Mouse (Mus musculus): ENCODE results near the gene Slc9a3r2. TPM values are rescaled to one million over a fixed set of nuclear protein-coding genes. Genes with fewer than 3 reads are reported as not detected.

Slc9a3r2 gene
- 32.8 and 46.2 TPM in 2 replicates for polyA plus RNA-seq (2015; fragmentation: Nextera tagmentation; extraction: Ambion mirVana)

DNA sequence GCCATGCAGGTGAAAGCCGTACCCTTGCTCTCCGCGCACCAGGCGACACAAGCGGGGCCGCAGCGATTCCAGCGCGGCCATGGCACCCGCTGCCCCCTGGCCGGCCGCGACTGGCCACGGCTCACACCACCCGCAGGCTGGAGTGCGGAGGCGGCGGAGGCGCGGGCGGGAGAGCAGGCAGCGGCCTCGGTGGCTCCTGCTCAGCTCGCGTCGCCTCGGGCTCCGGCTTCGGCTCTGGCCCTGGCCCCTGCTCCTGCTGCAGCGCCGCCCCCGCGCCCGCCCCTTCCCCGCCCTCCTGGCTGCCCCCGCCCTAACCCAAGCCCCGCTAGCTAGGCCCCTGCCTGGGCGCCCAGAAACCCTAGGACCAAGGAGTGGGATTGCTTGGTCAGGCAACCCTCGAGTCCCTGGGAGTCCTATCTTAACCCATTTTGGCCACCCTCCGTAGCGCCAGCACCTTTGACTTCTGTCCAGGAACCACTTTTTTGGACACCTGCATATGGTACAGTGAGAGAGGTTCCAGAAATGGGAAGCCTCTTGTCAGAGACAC lies at the start of gene Slc9a3r2:
Gene Slc9a3r2, minus strand, starts transcription at position 258 of the 547 bp plus-strand sequence.

DNA sequence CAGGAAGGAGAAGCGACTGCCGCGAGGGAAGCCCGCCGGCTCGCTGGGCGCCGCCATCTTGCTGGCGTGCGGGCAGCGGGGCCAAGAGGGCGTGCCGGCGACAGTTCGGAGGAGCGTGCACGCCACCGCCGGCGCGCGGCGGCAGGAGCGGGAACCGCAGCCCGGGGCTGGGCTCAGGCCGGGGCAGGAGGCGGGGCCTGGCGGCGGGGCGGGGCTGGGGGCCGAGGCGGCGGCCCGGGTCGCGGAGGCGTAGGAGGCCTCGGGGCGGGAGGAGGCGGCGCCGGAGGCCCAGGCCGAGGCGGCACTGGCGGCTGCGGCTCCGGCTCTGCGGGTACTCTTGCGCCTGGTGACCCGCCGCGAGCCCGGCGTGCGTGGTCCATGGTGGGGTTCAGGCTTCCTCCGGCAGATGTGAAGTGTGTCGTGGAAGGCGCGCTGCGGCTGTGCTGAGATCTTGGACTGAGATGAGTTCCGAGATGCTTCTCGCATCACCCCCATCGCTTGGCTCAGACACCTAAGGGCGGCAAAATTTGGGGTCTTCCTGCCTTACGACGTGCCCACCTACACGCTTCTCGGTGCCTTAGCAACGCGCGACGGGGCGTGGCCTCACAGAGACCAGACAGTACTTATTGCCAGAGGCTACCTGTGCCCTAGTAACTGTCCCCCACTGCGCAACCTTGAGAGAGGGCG lies 46.0 kb upstream of the Slc9a3r2 start, which contains the start of the genes Gfer and Noxo1:
Gene Gfer, minus strand, starts transcription at position 146 of the 687 bp plus-strand sequence.
Gene Noxo1, plus strand, starts transcription at position 224 of the 687 bp plus-strand sequence.

DNA sequence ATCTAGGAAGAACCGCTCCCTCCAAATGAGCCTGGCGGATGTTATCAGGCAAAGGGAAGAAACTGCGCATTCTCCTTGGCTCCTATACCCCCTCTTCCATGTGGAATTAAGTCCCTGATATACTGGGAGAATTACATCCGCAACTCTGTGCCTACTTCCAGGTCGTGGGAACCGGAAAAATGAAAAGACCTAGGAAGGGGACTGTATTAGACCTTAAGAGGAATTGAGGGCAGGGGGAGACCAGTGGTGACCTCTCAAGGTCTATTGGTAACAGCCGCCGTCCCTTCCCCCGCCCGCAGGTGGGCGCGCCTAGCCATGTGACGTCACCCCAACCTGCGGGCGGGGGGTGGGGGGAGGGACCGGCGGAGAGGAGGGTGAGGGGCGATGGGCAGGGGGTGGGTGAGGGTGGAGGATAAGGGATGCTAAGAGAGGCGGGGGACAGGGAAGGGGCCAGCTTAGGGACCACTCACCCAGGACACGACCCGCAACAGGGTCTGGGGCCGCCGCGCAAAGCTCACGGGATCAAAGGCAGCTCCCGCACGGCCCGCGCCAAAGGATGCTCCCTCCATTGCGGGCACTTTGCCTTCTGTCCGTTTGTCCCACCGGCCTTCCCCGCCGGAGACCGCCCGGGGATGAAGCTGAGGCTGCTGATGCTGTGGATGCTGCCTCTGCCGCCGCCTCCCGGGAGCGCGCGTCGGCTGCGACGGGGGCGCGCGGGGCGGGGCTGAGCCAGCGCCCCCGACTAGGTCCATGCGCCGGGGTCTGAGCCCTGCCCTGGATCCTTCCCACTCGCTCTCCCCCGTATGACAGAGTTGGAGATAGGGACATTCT lies 39.3 kb upstream of the Slc9a3r2 start, which contains the start of gene Syngr3:
Gene Syngr3, minus strand, starts transcription at position 705 of the 831 bp plus-strand sequence.

DNA sequence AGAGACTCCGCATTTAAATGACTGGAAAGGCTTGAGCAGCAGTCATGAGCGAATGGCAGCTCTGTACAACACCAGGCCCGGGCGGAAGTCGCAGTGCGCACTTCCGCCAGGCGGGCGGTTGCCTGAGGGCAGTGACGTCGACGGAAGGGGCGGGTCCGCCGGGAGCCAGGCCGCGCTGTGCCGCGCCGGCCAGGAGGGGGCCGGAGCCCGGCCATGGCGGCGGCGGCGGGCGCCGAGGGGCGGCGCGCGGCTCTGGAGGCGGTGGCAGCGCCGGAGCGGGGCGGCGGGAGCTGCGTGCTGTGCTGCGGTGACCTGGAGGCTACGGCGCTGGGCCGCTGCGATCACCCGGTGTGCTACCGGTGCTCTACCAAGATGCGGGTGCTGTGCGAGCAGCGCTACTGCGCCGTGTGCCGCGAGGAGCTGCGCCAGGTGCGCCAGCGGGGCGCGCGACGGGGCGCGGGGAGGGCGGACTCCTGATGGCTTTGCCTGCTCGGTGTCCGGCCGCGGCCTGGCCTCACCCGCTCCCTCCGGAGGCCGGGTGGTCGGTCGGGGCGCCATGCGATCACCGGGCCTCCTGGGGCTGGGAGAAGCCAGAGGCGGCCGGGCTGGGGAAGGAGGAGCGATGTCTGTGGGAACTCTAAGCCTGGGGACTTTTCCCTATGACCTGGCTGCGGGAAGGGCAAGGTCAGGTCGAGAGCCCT lies 19.6 kb upstream of the Slc9a3r2 start, which contains the start of gene Zfp598:
Gene Zfp598, plus strand, starts transcription at position 143 of the 701 bp plus-strand sequence.

DNA sequence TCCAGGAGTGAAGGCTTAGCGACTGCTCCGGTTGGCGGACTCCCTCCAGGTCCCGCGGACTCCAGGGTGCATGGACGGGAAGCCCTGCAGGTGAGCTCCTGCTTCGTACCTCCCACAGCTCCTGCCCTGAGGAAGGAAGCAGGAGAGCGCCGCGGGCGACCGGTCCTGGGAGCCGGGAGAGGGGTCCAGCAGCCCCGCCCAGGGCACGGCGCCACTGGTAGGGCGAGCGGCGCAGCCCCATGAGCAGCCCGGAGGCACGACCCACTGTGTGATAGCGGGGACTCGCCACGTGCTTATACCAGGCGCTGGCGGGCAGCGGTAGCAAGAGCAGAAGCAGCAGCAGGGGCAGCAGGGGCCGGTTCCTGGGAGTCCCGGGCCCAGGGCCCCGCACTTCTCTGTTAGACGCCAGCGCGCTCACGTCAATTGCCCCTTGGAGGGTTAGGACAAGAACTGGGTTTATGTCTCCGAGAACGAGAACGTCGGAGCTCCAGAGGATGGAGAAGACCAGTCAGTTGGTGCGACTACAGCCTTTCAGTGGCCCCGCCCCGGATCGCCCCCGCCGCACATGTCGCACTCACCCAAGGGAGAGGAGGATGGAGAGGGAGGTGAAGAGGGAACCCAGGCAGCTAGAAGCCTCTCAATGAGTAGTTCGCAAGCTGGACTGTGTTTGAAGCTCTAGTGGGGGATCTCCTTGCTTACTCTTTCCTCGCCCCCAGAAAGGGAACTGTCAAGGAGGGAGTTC lies 8.1 kb upstream of the Slc9a3r2 start, which contains the start of gene Npw:
Gene Npw, minus strand, starts transcription at position 441 of the 742 bp plus-strand sequence.

DNA sequence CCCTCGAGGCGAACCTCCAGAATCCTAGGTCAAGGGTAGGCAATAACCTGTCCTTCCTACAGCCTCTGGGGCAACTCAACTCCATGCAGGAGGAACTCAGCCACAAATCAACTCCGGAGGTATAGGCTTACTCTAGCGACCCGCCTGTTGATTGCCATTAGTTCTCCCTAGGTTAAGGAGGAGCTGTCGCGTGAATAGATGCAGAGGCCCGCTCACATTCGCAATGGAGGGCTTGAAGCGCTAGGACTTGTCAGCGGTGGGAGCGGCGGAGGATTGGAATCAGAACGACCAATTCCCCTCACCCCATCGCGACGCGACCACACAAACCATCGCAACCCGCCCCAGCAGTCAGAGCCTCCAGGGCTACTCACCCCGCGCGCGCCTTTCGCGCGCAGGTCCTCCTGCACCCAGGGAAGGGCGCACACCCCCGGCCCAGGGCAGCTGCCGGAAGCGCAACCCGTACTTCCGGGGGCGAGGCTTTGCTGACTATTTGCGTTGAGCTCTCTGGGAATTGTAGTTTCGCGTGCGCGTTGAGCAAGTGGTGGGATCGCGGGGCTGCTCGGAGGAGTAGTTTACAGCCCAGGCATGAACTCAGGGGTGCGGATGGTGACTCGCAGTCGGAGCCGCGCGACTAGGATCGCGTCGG lies 17.8 kb downstream of the Slc9a3r2 start, which contains the start of the genes Tsc2 and Nthl1:
Gene Tsc2, minus strand, starts transcription at position 464 of the 646 bp plus-strand sequence.
Gene Nthl1, plus strand, starts transcription at position 514 of the 646 bp plus-strand sequence.

Other genes starting within 250 kb of the Slc9a3r2 start
- 158 and 162 TPM in 2 replicates for gene Rnps1, start 235.8 kb downstream of the Slc9a3r2 start, polyA plus RNA-seq (2015; fragmentation: Nextera tagmentation; extraction: Ambion mirVana)
- 48.9 and 53.5 TPM in 2 replicates for gene Eci1, start 223.7 kb downstream of the Slc9a3r2 start, polyA plus RNA-seq (2015; fragmentation: Nextera tagmentation; extraction: Ambion mirVana)
- gene Dnase1l2, start 207.2 kb downstream of the Slc9a3r2 start, polyA plus RNA-seq (2015; fragmentation: Nextera tagmentation; extraction: Ambion mirVana), result 1.00 and 1.4 TPM in 2 replicates
- 17.4 and 20.1 TPM in 2 replicates for gene E4f1, start 180.0 kb downstream of the Slc9a3r2 start, polyA plus RNA-seq (2015; fragmentation: Nextera tagmentation; extraction: Ambion mirVana)
- gene Pgp, start 179.9 kb downstream of the Slc9a3r2 start, polyA plus RNA-seq (2015; fragmentation: Nextera tagmentation; extraction: Ambion mirVana), result 74.7 and 81.1 TPM in 2 replicates
- not detected in 2 replicates for gene Bricd5, start 176.4 kb downstream of the Slc9a3r2 start, polyA plus RNA-seq (2015; fragmentation: Nextera tagmentation; extraction: Ambion mirVana)
- gene Mlst8, start 171.2 kb downstream of the Slc9a3r2 start, polyA plus RNA-seq (2015; fragmentation: Nextera tagmentation; extraction: Ambion mirVana), result 14.6 and 17.9 TPM in 2 replicates
- 0.38 and 0.40 TPM in 2 replicates for gene Caskin1, start 161.7 kb downstream of the Slc9a3r2 start, polyA plus RNA-seq (2015; fragmentation: Nextera tagmentation; extraction: Ambion mirVana)
- 41.7 and 45.4 TPM in 2 replicates for gene Traf7, start 122.4 kb downstream of the Slc9a3r2 start, polyA plus RNA-seq (2015; fragmentation: Nextera tagmentation; extraction: Ambion mirVana)
- 1.5 and 2.3 TPM in 2 replicates for gene Rab26, start 116.1 kb downstream of the Slc9a3r2 start, polyA plus RNA-seq (2015; fragmentation: Nextera tagmentation; extraction: Ambion mirVana)
- 4.8 and 12.3 TPM in 2 replicates for gene Pkd1, start 100.5 kb downstream of the Slc9a3r2 start, polyA plus RNA-seq (2015; fragmentation: Nextera tagmentation; extraction: Ambion mirVana)
- 33.4 and 33.5 TPM in 2 replicates for gene Tsc2, start 17.7 kb downstream of the Slc9a3r2 start, polyA plus RNA-seq (2015; fragmentation: Nextera tagmentation; extraction: Ambion mirVana)
- 6.9 and 8.2 TPM in 2 replicates for gene Nthl1, start 17.6 kb downstream of the Slc9a3r2 start, polyA plus RNA-seq (2015; fragmentation: Nextera tagmentation; extraction: Ambion mirVana)
- gene Npw, start 8.1 kb upstream of the Slc9a3r2 start, polyA plus RNA-seq (2015; fragmentation: Nextera tagmentation; extraction: Ambion mirVana), result 0.44 and 0.54 TPM in 2 replicates
- gene Zfp598, start 19.4 kb upstream of the Slc9a3r2 start, polyA plus RNA-seq (2015; fragmentation: Nextera tagmentation; extraction: Ambion mirVana), result 9.6 and 9.9 TPM in 2 replicates
- 0.06 and 0.11 TPM in 2 replicates for gene Syngr3, start 39.6 kb upstream of the Slc9a3r2 start, polyA plus RNA-seq (2015; fragmentation: Nextera tagmentation; extraction: Ambion mirVana)
- 31.0 and 32.6 TPM in 2 replicates for gene Gfer, start 45.8 kb upstream of the Slc9a3r2 start, polyA plus RNA-seq (2015; fragmentation: Nextera tagmentation; extraction: Ambion mirVana)
- gene Noxo1, start 45.9 kb upstream of the Slc9a3r2 start, polyA plus RNA-seq (2015; fragmentation: Nextera tagmentation; extraction: Ambion mirVana), result 0.81 and 1.3 TPM in 2 replicates
- gene Tbl3, start 57.3 kb upstream of the Slc9a3r2 start, polyA plus RNA-seq (2015; fragmentation: Nextera tagmentation; extraction: Ambion mirVana), result 35.3 and 37.9 TPM in 2 replicates
- gene Rnf151, start 67.7 kb upstream of the Slc9a3r2 start, polyA plus RNA-seq (2015; fragmentation: Nextera tagmentation; extraction: Ambion mirVana), result not detected in 2 replicates
- gene Rps2, start 67.8 kb upstream of the Slc9a3r2 start, polyA plus RNA-seq (2015; fragmentation: Nextera tagmentation; extraction: Ambion mirVana), result 1,569 and 1,600 TPM in 2 replicates
- gene Ndufb10, start 74.2 kb upstream of the Slc9a3r2 start, polyA plus RNA-seq (2015; fragmentation: Nextera tagmentation; extraction: Ambion mirVana), result 212 and 230 TPM in 2 replicates
- 1.1 and 1.3 TPM in 2 replicates for gene Rpl3l, start 77.5 kb upstream of the Slc9a3r2 start, polyA plus RNA-seq (2015; fragmentation: Nextera tagmentation; extraction: Ambion mirVana)
- gene Msrb1, start 86.3 kb upstream of the Slc9a3r2 start, polyA plus RNA-seq (2015; fragmentation: Nextera tagmentation; extraction: Ambion mirVana), result 103 and 110 TPM in 2 replicates
- gene Hs3st6, start 102.7 kb upstream of the Slc9a3r2 start, polyA plus RNA-seq (2015; fragmentation: Nextera tagmentation; extraction: Ambion mirVana), result not detected in 2 replicates
- 0.32 and 0.78 TPM in 2 replicates for gene Meiob, start 154.0 kb upstream of the Slc9a3r2 start, polyA plus RNA-seq (2015; fragmentation: Nextera tagmentation; extraction: Ambion mirVana)
- gene Hagh, start 189.8 kb upstream of the Slc9a3r2 start, polyA plus RNA-seq (2015; fragmentation: Nextera tagmentation; extraction: Ambion mirVana), result 168 and 186 TPM in 2 replicates
- gene Fahd1, start 200.0 kb upstream of the Slc9a3r2 start, polyA plus RNA-seq (2015; fragmentation: Nextera tagmentation; extraction: Ambion mirVana), result 54.4 and 61.1 TPM in 2 replicates
- gene Igfals, start 215.7 kb upstream of the Slc9a3r2 start, polyA plus RNA-seq (2015; fragmentation: Nextera tagmentation; extraction: Ambion mirVana), result 0.08 and 0.21 TPM in 2 replicates
- 73.8 and 78.0 TPM in 2 replicates for gene Nubp2, start 236.0 kb upstream of the Slc9a3r2 start, polyA plus RNA-seq (2015; fragmentation: Nextera tagmentation; extraction: Ambion mirVana)
- gene Spsb3, start 236.3 kb upstream of the Slc9a3r2 start, polyA plus RNA-seq (2015; fragmentation: Nextera tagmentation; extraction: Ambion mirVana), result 51.9 and 55.4 TPM in 2 replicates
- 11.8 and 12.7 TPM in 2 replicates for gene Eme2, start 244.8 kb upstream of the Slc9a3r2 start, polyA plus RNA-seq (2015; fragmentation: Nextera tagmentation; extraction: Ambion mirVana)
- gene Mrps34, start 244.8 kb upstream of the Slc9a3r2 start, polyA plus RNA-seq (2015; fragmentation: Nextera tagmentation; extraction: Ambion mirVana), result 71.0 and 73.0 TPM in 2 replicates
- 66.5 and 77.6 TPM in 2 replicates for gene Nme3, start 246.2 kb upstream of the Slc9a3r2 start, polyA plus RNA-seq (2015; fragmentation: Nextera tagmentation; extraction: Ambion mirVana)

Measured in spleen, postnatal 0 days (tissue).